Mouse (Mus musculus): ENCODE measurements at regions not wholly inside any gene's neighbourhood (a gene's known extent, or its start where the extent isn't known, plus 50 kb on each side); places are given as distances from the start of the nearest gene placed in this dataset.

DNA sequence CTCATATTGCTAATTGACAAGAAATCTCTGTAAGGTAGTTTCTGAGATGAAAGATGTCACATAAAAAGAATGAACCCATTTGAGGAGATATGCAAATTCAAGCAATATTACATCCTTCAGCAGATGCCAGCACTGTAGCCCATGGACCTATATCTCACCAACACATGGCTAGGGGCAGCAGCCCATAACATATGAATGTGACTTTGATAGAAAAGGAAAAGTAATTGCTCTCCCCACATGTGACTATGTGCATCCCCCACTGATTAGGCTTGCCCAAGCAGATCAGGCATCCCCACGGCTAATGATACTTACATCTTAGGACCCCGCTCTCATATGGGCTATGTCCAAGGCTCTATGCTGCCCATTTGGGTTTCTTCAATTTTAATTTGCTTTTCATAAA is 56.0 kb upstream of the Bmp2k start:
- TF ChIP-seq TAL1 (IDR thresholded peaks at IDR 0.05; ENCODE audit: low read length): no peak
- TF ChIP-seq GATA1 (IDR thresholded peaks at IDR 0.05; ENCODE audit: low read length): no peak
